Mouse (Mus musculus): ENCODE data around the gene Erich3.
A peak's percentile ranks its signal among the peaks of the same experiment; 100 is the strongest.

Gene Erich3

GRCm38 (mm10) chr3:154771651-154772050 lies 108.0 kb downstream of the Erich3 start:
- DNase-seq (ENCODE audit: low read depth, low spot score), result no peak

- DNase-seq (ENCODE audit: low read depth, low spot score), result no peak
Observed at GRCm38 (mm10) chr3:154778836-154779595, 115.4 kb downstream of the Erich3 start.

GRCm38 (mm10) chr3:154786354-154786753 lies 122.7 kb downstream of the Erich3 start:
- no peak for DNase-seq (ENCODE audit: low read depth, low spot score)

- no peak for DNase-seq (ENCODE audit: low read depth, low spot score)
Observed at GRCm38 (mm10) chr3:154787611-154788010, 124.0 kb downstream of the Erich3 start.

- DNase-seq (ENCODE audit: low read depth, low spot score), result no peak
Observed at GRCm38 (mm10) chr3:154793571-154793970, 129.9 kb downstream of the Erich3 start.

- DNase-seq (ENCODE audit: low read depth, low spot score), result no peak
Observed at GRCm38 (mm10) chr3:154798806-154799205, 135.1 kb downstream of the Erich3 start.

GRCm38 (mm10) chr3:154800454-154800853 lies 136.8 kb downstream of the Erich3 start:
- DNase-seq (ENCODE audit: low read depth, low spot score), result no peak

GRCm38 (mm10) chr3:154800888-154801429 lies 137.3 kb downstream of the Erich3 start:
- DNase-seq (ENCODE audit: low read depth, low spot score), result no peak

GRCm38 (mm10) chr3:154806626-154807025 lies 143.0 kb downstream of the Erich3 start:
- DNase-seq (ENCODE audit: low read depth, low spot score), result peak; percentile 67

- DNase-seq (ENCODE audit: low read depth, low spot score), result no peak
Observed at GRCm38 (mm10) chr3:154810273-154810870, 146.7 kb downstream of the Erich3 start.

- DNase-seq (ENCODE audit: low read depth, low spot score), result no peak
Observed at GRCm38 (mm10) chr3:154811281-154811680, 147.6 kb downstream of the Erich3 start.

GRCm38 (mm10) chr3:154811833-154812232 lies 148.2 kb downstream of the Erich3 start:
- no peak for DNase-seq (ENCODE audit: low read depth, low spot score)

- DNase-seq (ENCODE audit: low read depth, low spot score), result no peak
Observed at GRCm38 (mm10) chr3:154812893-154813292, 149.2 kb downstream of the Erich3 start.

- DNase-seq (ENCODE audit: low read depth, low spot score), result no peak
Observed at GRCm38 (mm10) chr3:154815606-154816005, 151.9 kb downstream of the Erich3 start.

GRCm38 (mm10) chr3:154816231-154816630 lies 152.6 kb downstream of the Erich3 start:
- no peak for DNase-seq (ENCODE audit: low read depth, low spot score)

- DNase-seq (ENCODE audit: low read depth, low spot score), result peak; percentile 28
Observed at GRCm38 (mm10) chr3:154816801-154817625, 153.4 kb downstream of the Erich3 start.

Measured in mesoderm, embryonic 11.5 days (tissue).